Mouse (Mus musculus) hindbrain, embryonic 11.5 days (tissue): ENCODE data around the gene Gmpr2. TPM values are rescaled to one million over a fixed set of nuclear protein-coding genes. Genes with fewer than 3 reads are reported as not detected.

Experiments used
- ATAC-seq: fragments of 200-750 bp; cut with Nextera tagmentation; 2 replicates; pipeline ENCODE4 v1.8.0; 2017; ENCODE audit warnings: mild to moderate bottlenecking, moderate TSS enrichment, moderate library complexity; ENCODE audit not compliant: low FRiP score
- DNase-seq: peaks from one replicate; pipeline ENCODE4 v3.0.0-alpha.2; 2015; ENCODE audit warnings: low spot score
- H3K27ac ChIP-seq: fragments of 300-500 bp; sonication (generic); 2 replicates; pipeline ENCODE4 v1.5.1; 2014; ENCODE audit warnings: mild to moderate bottlenecking, low read depth, low read length
- H3K27me3 ChIP-seq: fragments of 300-500 bp; sonication (generic); 2 replicates; pipeline ENCODE4 v1.6.1; 2014; ENCODE audit warnings: mild to moderate bottlenecking, low read length, moderate library complexity, mixed read lengths; ENCODE audit not compliant: control insufficient read depth, insufficient read depth
- H3K36me3 ChIP-seq: fragments of 300-500 bp; sonication (generic); 2 replicates; pipeline ENCODE4 v1.6.1; 2014; ENCODE audit warnings: mild to moderate bottlenecking, low read length, moderate library complexity, mixed read lengths; ENCODE audit not compliant: control insufficient read depth, insufficient read depth
- H3K4me1 ChIP-seq: fragments of 300-500 bp; sonication (generic); replicated peaks from 2 replicates; pipeline ENCODE4 v1.6.1; 2014; ENCODE audit warnings: low read length, mixed read lengths; ENCODE audit not compliant: control insufficient read depth, insufficient read depth
- H3K4me2 ChIP-seq: fragments of 300-500 bp; sonication (generic); replicated peaks from 2 replicates; pipeline ENCODE4 v1.6.1; 2014; ENCODE audit warnings: mild to moderate bottlenecking, low read depth, low read length
- H3K4me3 ChIP-seq: fragments of 300-500 bp; sonication (generic); 2 replicates; pipeline ENCODE4 v1.5.1; 2014; ENCODE audit warnings: low read depth, low read length
- H3K9ac ChIP-seq: fragments of 300-500 bp; sonication (generic); 2 replicates; pipeline ENCODE4 v1.6.1; 2014; ENCODE audit warnings: low read depth, low read length
- H3K9me3 ChIP-seq: fragments of 300-500 bp; sonication (generic); 2 replicates; pipeline ENCODE4 v1.6.1; 2016; ENCODE audit warnings: low read length; ENCODE audit not compliant: control insufficient read depth
- WGBS: fragments of 180-500 bp; shearing (Covaris S2); extraction: QIAGEN DNeasy Blood & Tissue Kit; methylation state at CpG from one replicate; pipeline ENCODE4 v1.1.7; 2014; 5-methylcytosine and 5-hydroxymethylcytosine counted together
- polyA plus RNA-seq: library from polyadenylated mRNA; unstranded; fragments of >200 nt; fragmentation: Nextera tagmentation; extraction: Ambion mirVana; gene quantifications from 2 replicates; pipeline ENCODE4 v1.2.1, GENCODE M21; 2014

The Gmpr2 gene
- polyA plus RNA-seq, 1 experiment from 2014 or later: 58.8 TPM

DNA sequence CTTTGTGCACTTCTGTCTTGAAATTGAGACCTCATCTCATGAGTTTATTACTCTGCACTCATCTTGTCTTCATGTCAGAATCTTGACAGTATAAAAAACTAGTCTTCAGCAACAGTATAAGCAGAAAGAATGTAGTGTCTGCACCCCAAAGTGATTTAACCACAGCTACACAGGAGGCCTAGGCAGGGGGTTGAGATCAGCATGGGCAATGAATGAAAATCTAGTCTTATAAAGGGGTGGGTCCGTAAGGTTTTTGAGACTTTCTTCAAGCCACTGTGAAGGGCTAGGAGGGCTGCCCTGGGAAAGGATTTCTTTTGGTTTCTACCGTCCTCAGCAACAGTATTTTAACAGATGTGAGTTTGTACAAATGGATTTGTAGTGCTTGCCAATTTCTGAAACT lies 11.1 kb upstream of the Gmpr2 start:
- ATAC-seq (peak; percentile 36), DNase-seq (no peak)
- H3K27ac ChIP-seq: 0 out of 2 replicates have a peak overlapping the region, but pooled peaks have one; percentile 6
- H3K9me3 ChIP-seq: no peaks in the 10 kb centered on the region
- H3K36me3 ChIP-seq: no peaks in the 10 kb centered on the region; the same call in 1 of the 2 replicates
- no peaks in the 10 kb centered on the region for H3K4me1 ChIP-seq
- no peak overlapping the region for H3K9ac ChIP-seq
- no peaks in the 10 kb centered on the region for H3K27me3 ChIP-seq
- peak overlapping the region; percentile 37; the same call in 1 of the 2 replicates for H3K4me3 ChIP-seq
- no peak overlapping the region for H3K4me2 ChIP-seq
- 50% methylated on average over 2 of the region's 2 CpGs for WGBS

DNA sequence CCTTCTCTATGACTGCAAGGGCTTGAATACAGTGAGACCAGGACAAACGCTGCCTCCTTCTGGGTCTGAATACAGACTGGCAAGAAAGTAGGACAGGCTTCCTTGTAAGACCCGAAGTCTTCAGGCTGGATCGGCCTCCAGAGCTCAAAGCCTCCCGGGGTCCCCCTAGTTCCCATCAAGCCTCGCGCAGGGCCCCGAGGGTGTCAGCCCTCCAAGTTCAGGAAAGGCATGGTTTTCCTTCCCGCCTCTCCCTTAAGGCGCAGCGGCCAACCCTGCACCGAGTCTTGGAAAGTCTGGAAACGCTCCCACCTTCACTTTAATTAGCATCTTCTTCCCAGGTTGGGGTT lies 282 bp upstream of the Gmpr2 start:
- peak overlapping the region; percentile 75 for H3K4me3 ChIP-seq
- H3K4me1 ChIP-seq: peaks cover 6% of the 10 kb centered on the region; the same call in 1 of the 2 replicates
- no peak for DNase-seq
- peak overlapping the region; percentile 90 for H3K4me2 ChIP-seq
- no peaks in the 10 kb centered on the region for H3K9me3 ChIP-seq
- H3K36me3 ChIP-seq: no peaks in the 10 kb centered on the region
- under 1% methylated on average over 12 of the region's 12 CpGs for WGBS
- peak overlapping the region; percentile 82 for H3K27ac ChIP-seq
- H3K27me3 ChIP-seq: no peaks in the 10 kb centered on the region
- peak overlapping the region; percentile 71 for H3K9ac ChIP-seq
- ATAC-seq: peak; percentile 74

DNA sequence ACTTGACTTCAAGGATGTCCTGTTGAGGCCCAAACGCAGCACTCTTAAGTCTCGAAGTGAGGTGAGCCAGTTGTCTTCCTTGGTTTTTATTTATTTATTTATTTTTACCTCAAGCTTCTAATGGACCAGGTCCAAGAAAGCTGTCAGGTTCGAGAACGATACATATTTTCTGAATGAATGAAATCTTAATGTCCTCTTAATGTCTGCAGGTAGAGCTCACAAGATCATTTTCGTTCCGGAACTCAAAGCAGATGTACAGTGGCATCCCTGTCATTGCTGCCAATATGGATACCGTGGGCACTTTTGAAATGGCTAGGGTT lies 960 bp downstream of the Gmpr2 start:
- H3K4me3 ChIP-seq: peak overlapping the region; percentile 75
- peaks cover 3% of the 10 kb centered on the region; the same call in 1 of the 2 replicates for H3K36me3 ChIP-seq
- H3K9ac ChIP-seq: peak overlapping the region; percentile 71
- no peaks in the 10 kb centered on the region for H3K9me3 ChIP-seq
- WGBS: 82% methylated on average over 7 of the region's 7 CpGs
- H3K27me3 ChIP-seq: no peaks in the 10 kb centered on the region
- H3K27ac ChIP-seq: no peak overlapping the region
- peaks cover 6% of the 10 kb centered on the region; the same call in 1 of the 2 replicates for H3K4me1 ChIP-seq
- ATAC-seq (no peak), DNase-seq (no peak)
- peak overlapping the region; percentile 90 for H3K4me2 ChIP-seq

GRCm38 (mm10) chr14:55677615-55678014 lies 5.9 kb downstream of the Gmpr2 start:
- DNase-seq: no peak
- Histone ChIP-seq H3K4me2 (no peak overlapping the region), H3K4me1 (no peaks in the 10 kb centered on the region), H3K27ac (no peak overlapping the region), H3K9ac (no peak overlapping the region), H3K27me3 (no peaks in the 10 kb centered on the region), H3K36me3 (peaks cover 3% of the 10 kb centered on the region; the same call in 1 of the 2 replicates), H3K9me3 (no peaks in the 10 kb centered on the region), H3K4me3 (no peak overlapping the region)
- 85% methylated on average over 4 of the region's 4 CpGs for WGBS
- no peak for ATAC-seq

- WGBS: under 1% methylated on average over 66 of the region's 66 CpGs
- no peaks in the 10 kb centered on the region for H3K9me3 ChIP-seq
Measured at GRCm38 (mm10) chr14:55681160-55682117, 9.7 kb downstream of the Gmpr2 start, which contains the start of gene Tinf2. Gene Tinf2, minus strand, starts transcription at chr14:55681820.

GRCm38 (mm10) chr14:55682118-55682493 lies 10.4 kb downstream of the Gmpr2 start:
- H3K4me3 ChIP-seq: peak overlapping the region; percentile 74
- peak; percentile 70 for ATAC-seq
- no peaks in the 10 kb centered on the region for H3K4me1 ChIP-seq
- DNase-seq: no peak
- peak overlapping the region; percentile 40 for H3K4me2 ChIP-seq
- no peaks in the 10 kb centered on the region for H3K27me3 ChIP-seq
- 12% methylated on average over 3 of the region's 3 CpGs for WGBS
- no peak overlapping the region for H3K27ac ChIP-seq
- H3K36me3 ChIP-seq: peaks cover under 1% of the 10 kb centered on the region; the same call in 1 of the 2 replicates
- H3K9ac ChIP-seq: peak overlapping the region; percentile 45
- H3K9me3 ChIP-seq: no peaks in the 10 kb centered on the region

More at GRCm38 (mm10) chr14:55681160-55682117, 9.7 kb downstream of the Gmpr2 start, which contains the start of gene Tinf2:
- H3K36me3 ChIP-seq: peaks cover 3% of the 10 kb centered on the region; the same call in 1 of the 2 replicates
- H3K9ac ChIP-seq: peak within 1 kb of the TSS; percentile 71
- H3K4me2 ChIP-seq: peak within 1 kb of the TSS; percentile 74
- ATAC-seq: peak; percentile 99
- H3K27me3 ChIP-seq: no peaks in the 10 kb centered on the region
- H3K4me1 ChIP-seq: no peaks in the 10 kb centered on the region
- no peak within 1 kb of the TSS for H3K27ac ChIP-seq
- H3K4me3 ChIP-seq: peak within 1 kb of the TSS; percentile 74
- DNase-seq: peak; percentile 98

DNA sequence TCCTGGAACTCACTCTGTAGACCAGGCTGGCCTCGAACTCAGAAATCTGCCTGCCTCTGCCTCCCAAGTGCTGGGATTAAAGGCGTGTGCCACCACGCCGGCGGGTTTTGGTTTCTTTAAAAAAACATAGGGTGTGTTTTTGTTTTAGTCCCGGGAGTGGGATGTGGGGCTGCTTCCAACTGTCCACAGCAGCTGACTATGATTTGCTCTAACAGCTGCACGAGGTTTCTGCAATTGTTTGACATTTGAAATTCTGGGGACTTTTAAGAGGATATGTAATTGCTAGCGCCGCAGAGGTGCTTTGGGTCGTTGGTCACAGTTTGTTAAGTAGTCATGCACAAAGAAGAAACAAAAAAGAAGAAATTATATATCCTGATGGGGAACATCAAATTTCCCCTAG lies 17.7 kb downstream of the Gmpr2 start:
- Histone ChIP-seq H3K36me3 (no peaks in the 10 kb centered on the region), H3K4me3 (no peak overlapping the region), H3K4me2 (no peak overlapping the region), H3K9ac (no peak overlapping the region), H3K27me3 (no peaks in the 10 kb centered on the region), H3K4me1 (no peaks in the 10 kb centered on the region), H3K27ac (no peak overlapping the region), H3K9me3 (no peaks in the 10 kb centered on the region)
- WGBS: 81% methylated on average over 10 of the region's 10 CpGs
- no peak for DNase-seq
- no peak for ATAC-seq

GRCm38 (mm10) chr14:55697226-55697625 lies 25.5 kb downstream of the Gmpr2 start:
- Histone ChIP-seq H3K27ac (no peak overlapping the region), H3K27me3 (no peaks in the 10 kb centered on the region), H3K9me3 (no peaks in the 10 kb centered on the region), H3K9ac (no peak overlapping the region), H3K4me2 (no peak overlapping the region), H3K4me3 (no peak overlapping the region), H3K4me1 (no peaks in the 10 kb centered on the region), H3K36me3 (no peaks in the 10 kb centered on the region)
- DNase-seq: no peak
- no peak for ATAC-seq
- 87% methylated on average over 4 of the region's 4 CpGs for WGBS

GRCm38 (mm10) chr14:55701131-55701530 lies 29.4 kb downstream of the Gmpr2 start:
- Histone ChIP-seq H3K27me3 (no peaks in the 10 kb centered on the region), H3K27ac (no peak overlapping the region), H3K4me3 (no peak overlapping the region), H3K4me2 (no peak overlapping the region), H3K4me1 (no peaks in the 10 kb centered on the region), H3K36me3 (no peaks in the 10 kb centered on the region), H3K9me3 (no peaks in the 10 kb centered on the region), H3K9ac (no peak overlapping the region)
- WGBS: 74% methylated on average over 9 of the region's 9 CpGs
- no peak for ATAC-seq
- DNase-seq: no peak
